Mouse (Mus musculus) ES-Bruce4 (cell line): ENCODE data around the gene Ireb2.

Experiments
- CTCF ChIP-seq: IDR thresholded peaks from one replicate; pipeline ENCODE4 v1.8.1; 2011; ENCODE audit warnings: low read depth, low read length
- EP300 ChIP-seq: IDR thresholded peaks from 2 replicates; pipeline ENCODE4 v1.6.1; 2011; ENCODE audit warnings: low read depth, low read length; ENCODE audit not compliant: insufficient read depth
- POLR2A ChIP-seq: IDR thresholded peaks from one replicate; pipeline ENCODE4 v1.8.1; 2011; ENCODE audit warnings: low read length; ENCODE audit not compliant: insufficient read depth

DNA sequence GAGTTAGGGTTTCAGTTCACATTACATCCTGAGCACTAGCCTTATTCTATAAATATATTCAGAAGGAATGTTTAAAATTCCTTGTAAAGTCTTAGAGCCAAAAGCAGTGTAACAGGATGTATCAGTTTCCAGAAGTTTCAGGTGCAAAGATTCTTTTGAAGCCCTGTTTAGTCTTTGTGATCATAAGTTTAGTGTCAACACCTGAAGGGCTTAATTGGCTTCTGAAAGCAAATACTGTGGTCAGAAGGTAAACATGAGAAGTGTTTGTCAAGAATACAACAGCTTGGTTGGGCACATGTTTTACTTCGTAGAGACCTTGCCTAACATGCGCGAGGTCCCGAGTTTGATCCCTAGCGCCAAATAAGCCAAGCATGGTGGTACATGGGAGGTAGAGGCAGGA is 55.2 kb downstream of the Ireb2 start:
- TF ChIP-seq CTCF (no peak), POLR2A (no peak), EP300 (no peak)
